ENCODE assay signal across 11 mouse cellular contexts in the genomic region with DNA sequence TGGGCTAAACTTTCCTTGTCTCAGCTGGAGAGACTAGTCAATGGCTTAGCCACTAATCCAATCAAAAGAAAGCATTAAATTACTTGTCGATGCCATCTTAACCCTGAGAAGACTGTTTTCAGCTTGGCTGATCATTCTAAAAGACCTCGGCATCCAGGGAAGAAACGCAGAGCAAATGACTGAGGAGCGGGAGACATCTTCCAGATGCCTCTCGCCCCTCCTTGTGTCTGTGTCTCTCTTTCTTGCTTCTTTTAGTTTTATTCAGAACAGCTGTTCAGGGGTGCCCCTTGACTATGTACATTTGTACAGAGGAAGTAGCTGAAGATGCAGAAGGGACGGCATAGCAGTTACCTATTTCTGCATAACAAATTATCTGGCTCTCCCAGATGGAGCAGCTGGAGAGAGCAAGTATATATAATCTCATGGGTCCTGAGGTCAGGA.
DNase-seq lines count a peak whose midpoint lies in the region; ATAC-seq lines count a peak whose summit lies in the region.
"Had no signal": no experiment of that assay in that cellular context is flagged by ENCODE, and none has a peak within 500 bp of the region (broad histone marks: within the 10 kb centered on the region; RNA-seq: fewer than 3 reads in every experiment).

No protein-coding gene starts in this region.

- peak overlapping the region; percentile 13 for H3K27ac ChIP-seq in kidney, embryonic 16.5 days (ENCODE audit: low read length)
- H3K27ac ChIP-seq in forebrain, embryonic 12.5 days = no peak overlapping the region
- H3K27ac ChIP-seq in limb, embryonic 10.5 days = no peak overlapping the region
- H3K27ac ChIP-seq in neural tube, embryonic 11.5 days (ENCODE audit: low read depth, low read length) = no peak overlapping the region

- no peak overlapping the region for H3K4me2 ChIP-seq in kidney, embryonic 16.5 days (replicated peaks; ENCODE audit: low read depth, low read length)
- H3K4me2 ChIP-seq in forebrain, embryonic 12.5 days = peak overlapping the region; percentile 22
- H3K4me2 ChIP-seq in neural tube, embryonic 11.5 days (ENCODE audit: low read depth) = no peak overlapping the region

- H3K36me3 ChIP-seq in kidney, embryonic 16.5 days (ENCODE audit: insufficient read depth, low read length) = no peaks in the 10 kb centered on the region
- no peaks in the 10 kb centered on the region for H3K36me3 ChIP-seq in forebrain, embryonic 12.5 days (replicated peaks)
- no peaks in the 10 kb centered on the region for H3K36me3 ChIP-seq in limb, embryonic 10.5 days
- H3K36me3 ChIP-seq in neural tube, embryonic 11.5 days (ENCODE audit: control insufficient read depth, insufficient read depth, low read length) = no peaks in the 10 kb centered on the region

- no peak overlapping the region for H3K9ac ChIP-seq in kidney, embryonic 16.5 days (replicated peaks; ENCODE audit: low read length)
- H3K9ac ChIP-seq in forebrain, embryonic 12.5 days = no peak overlapping the region
- no peak overlapping the region for H3K9ac ChIP-seq in neural tube, embryonic 11.5 days (ENCODE audit: low read length)

- H3K4me3 ChIP-seq in kidney, embryonic 16.5 days (ENCODE audit: low read length) = no peak overlapping the region
- H3K4me3 ChIP-seq in forebrain, embryonic 12.5 days (replicated peaks) = no peak overlapping the region
- no peak overlapping the region for H3K4me3 ChIP-seq in limb, embryonic 10.5 days
- no peak overlapping the region for H3K4me3 ChIP-seq in neural tube, embryonic 11.5 days (ENCODE audit: low read depth, low read length)

- DNase-seq in kidney, adult 8-10 months = no peak
- peak; percentile 38 for DNase-seq in limb, embryonic 10.5 days (ENCODE audit: low spot score)
- DNase-seq in neural tube, embryonic 11.5 days (ENCODE audit: low spot score) = peak; percentile 15
- no peak for DNase-seq in left cerebral cortex, adult 8-10 months (ENCODE audit: low spot score in 2 of 2)
- DNase-seq: liver; lung, postnatal 4 days; thymus, postnatal 14 days had no signal

- no peak for ATAC-seq in kidney, embryonic 16.5 days (ENCODE audit: low FRiP score, low TSS enrichment)
- peak; percentile 59; the same call in 1 of the 2 replicates for ATAC-seq in forebrain, embryonic 12.5 days (ENCODE audit: low FRiP score)
- ATAC-seq in neural tube, embryonic 11.5 days (ENCODE audit: insufficient read depth, low FRiP score, low TSS enrichment) = peak; percentile 56
- no peak for ATAC-seq in CD4-positive, CD25-positive, alpha-beta regulatory T cell, adult 4 months
- ATAC-seq in erythroid progenitor cell, adult 5-6 weeks (replicated peaks; ENCODE audit: low FRiP score, poor library complexity, severe bottlenecking) = no peak

- no peaks in the 10 kb centered on the region for H3K27me3 ChIP-seq in kidney, embryonic 16.5 days (ENCODE audit: insufficient read depth, low read length)
- H3K27me3 ChIP-seq in forebrain, embryonic 12.5 days = peaks cover 51% of the 10 kb centered on the region
- no peaks in the 10 kb centered on the region for H3K27me3 ChIP-seq in limb, embryonic 10.5 days (ENCODE audit: low read depth, poor library complexity, severe bottlenecking)
- H3K27me3 ChIP-seq in neural tube, embryonic 11.5 days (ENCODE audit: control insufficient read depth, insufficient read depth, low read length) = no peaks in the 10 kb centered on the region

- H3K4me1 ChIP-seq in kidney, embryonic 16.5 days (ENCODE audit: insufficient read depth, low read length) = peaks cover 17% of the 10 kb centered on the region; the same call in 1 of the 2 replicates
- H3K4me1 ChIP-seq in forebrain, embryonic 12.5 days = peaks cover 21% of the 10 kb centered on the region
- peaks cover 16% of the 10 kb centered on the region for H3K4me1 ChIP-seq in limb, embryonic 10.5 days
- H3K4me1 ChIP-seq in neural tube, embryonic 11.5 days (ENCODE audit: control insufficient read depth, insufficient read depth, low read length) = peaks cover 11% of the 10 kb centered on the region; the same call in 1 of the 2 replicates

- 28% methylated on average over 6 of the region's 6 CpGs for WGBS in kidney, embryonic 16.5 days
- 13% methylated on average over 6 of the region's 6 CpGs for WGBS in forebrain, embryonic 12.5 days
- WGBS in limb, embryonic 10.5 days = 24% methylated on average over 6 of the region's 6 CpGs
- WGBS in neural tube, embryonic 11.5 days = 19% methylated on average over 6 of the region's 6 CpGs

- no peaks in the 10 kb centered on the region for H3K9me3 ChIP-seq in kidney, embryonic 16.5 days (ENCODE audit: low read length)
- no peaks in the 10 kb centered on the region for H3K9me3 ChIP-seq in forebrain, embryonic 12.5 days
- no peaks in the 10 kb centered on the region for H3K9me3 ChIP-seq in limb, embryonic 10.5 days (replicated peaks)
- H3K9me3 ChIP-seq in neural tube, embryonic 11.5 days (ENCODE audit: control insufficient read depth, low read length) = no peaks in the 10 kb centered on the region

Comparison
In these comparisons a context has a peak if more than half of its experiments do, and no peak if none do; other contexts are left out.
1. ATAC-seq: peak in forebrain, embryonic 12.5 days (single experiment) and neural tube, embryonic 11.5 days (single experiment); none in kidney, embryonic 16.5 days (single experiment), CD4-positive, CD25-positive, alpha-beta regulatory T cell, adult 4 months (single experiment) and erythroid progenitor cell, adult 5-6 weeks (single experiment).
2. DNase-seq: peak in limb, embryonic 10.5 days (single experiment) and neural tube, embryonic 11.5 days (single experiment); none in kidney, adult 8-10 months (0 of 2) and left cerebral cortex, adult 8-10 months (0 of 2).